Mouse (Mus musculus): ENCODE data around the gene Nup214.

The Nup214 gene

GRCm38 (mm10) chr2:32051791-32052190 lies 77.6 kb downstream of the Nup214 start:
- no peak for DNase-seq

- no peak for DNase-seq
Measured at GRCm38 (mm10) chr2:32052418-32052817, 78.2 kb downstream of the Nup214 start.

- DNase-seq, result no peak
Measured at GRCm38 (mm10) chr2:32055357-32055965, 81.2 kb downstream of the Nup214 start.

GRCm38 (mm10) chr2:32056524-32056923 lies 82.3 kb downstream of the Nup214 start:
- DNase-seq, result no peak

- no peak for DNase-seq
Measured at GRCm38 (mm10) chr2:32057360-32057759, 83.1 kb downstream of the Nup214 start.

- no peak for DNase-seq
Measured at GRCm38 (mm10) chr2:32057794-32058193, 83.6 kb downstream of the Nup214 start.

GRCm38 (mm10) chr2:32058241-32058640 lies 84.0 kb downstream of the Nup214 start:
- DNase-seq, result no peak

- no peak for DNase-seq
Measured at GRCm38 (mm10) chr2:32058716-32059115, 84.5 kb downstream of the Nup214 start.

- no peak for DNase-seq
Measured at GRCm38 (mm10) chr2:32059613-32060012, 85.4 kb downstream of the Nup214 start.

- no peak for DNase-seq
Measured at GRCm38 (mm10) chr2:32060228-32060805, 86.1 kb downstream of the Nup214 start.

GRCm38 (mm10) chr2:32061189-32061588 lies 87.0 kb downstream of the Nup214 start:
- no peak for DNase-seq

GRCm38 (mm10) chr2:32061722-32062505 lies 87.7 kb downstream of the Nup214 start:
- no peak for DNase-seq

GRCm38 (mm10) chr2:32062626-32063410 lies 88.6 kb downstream of the Nup214 start:
- DNase-seq, result no peak

- no peak for DNase-seq
Measured at GRCm38 (mm10) chr2:32063451-32064151, 89.4 kb downstream of the Nup214 start.

GRCm38 (mm10) chr2:32064913-32065312 lies 90.7 kb downstream of the Nup214 start:
- no peak for DNase-seq

GRCm38 (mm10) chr2:32065371-32065791 lies 91.1 kb downstream of the Nup214 start:
- no peak for DNase-seq

GRCm38 (mm10) chr2:32066005-32066404 lies 91.8 kb downstream of the Nup214 start:
- DNase-seq, result no peak

- DNase-seq, result no peak
Measured at GRCm38 (mm10) chr2:32068811-32069607, 94.8 kb downstream of the Nup214 start.

GRCm38 (mm10) chr2:32070747-32071146 lies 96.5 kb downstream of the Nup214 start:
- no peak for DNase-seq

- DNase-seq, result no peak
Measured at GRCm38 (mm10) chr2:32074404-32074803, 100.2 kb downstream of the Nup214 start.

- no peak for DNase-seq
Measured at GRCm38 (mm10) chr2:32075368-32075767, 101.1 kb downstream of the Nup214 start.

GRCm38 (mm10) chr2:32077744-32078143 lies 103.5 kb downstream of the Nup214 start:
- no peak for DNase-seq
